Mouse (Mus musculus) urinary bladder, adult 2 months (tissue): ENCODE measurements at regions not wholly inside any gene's neighbourhood (a gene's known extent, or its start where the extent isn't known, plus 50 kb on each side); places are given as distances from the start of the nearest gene placed in this dataset.

Experiments used
- DNase-seq: peaks from one replicate; pipeline ENCODE4 v3.0.0; 2022; ENCODE audit warnings: low spot score

DNA sequence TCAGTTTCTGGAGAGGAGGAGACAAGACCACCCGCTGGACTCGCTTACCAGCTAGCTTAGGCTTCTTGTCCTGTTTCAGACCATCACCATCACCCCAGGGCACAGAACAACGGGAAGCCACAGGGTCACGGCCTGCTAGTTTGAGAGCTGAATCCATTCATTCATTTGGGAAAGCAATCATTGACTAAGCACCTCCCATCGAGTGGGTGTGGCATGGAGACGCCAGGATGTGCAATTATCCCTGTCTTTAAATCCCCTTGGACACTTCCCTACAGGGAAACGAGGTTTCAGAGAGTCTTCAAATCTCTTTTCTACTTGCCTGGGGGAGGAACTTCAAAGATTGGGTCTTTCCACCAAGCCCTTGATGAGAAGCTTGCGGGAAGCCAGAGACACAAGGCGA lies 108.7 kb downstream of the 2410131K14Rik start:
- DNase-seq: no peak

DNA sequence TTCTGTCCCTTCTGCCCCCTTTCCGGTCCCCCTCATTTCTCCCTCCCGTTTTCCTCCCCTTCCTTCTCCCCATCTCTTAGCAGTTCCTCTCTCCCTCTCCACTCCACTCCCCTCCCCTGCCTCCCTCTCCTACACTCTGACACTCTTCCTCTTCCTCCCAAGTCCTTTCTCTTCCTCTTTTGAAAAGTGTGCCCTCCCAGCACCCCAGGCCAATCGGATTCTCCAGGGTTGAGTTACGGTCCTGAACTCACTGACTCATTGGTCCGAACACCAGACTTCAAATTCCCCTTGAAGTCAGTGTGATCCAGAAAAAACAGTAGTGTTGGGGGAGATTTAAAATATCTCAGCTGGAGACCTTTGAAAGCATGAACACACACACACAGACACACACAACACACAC lies 109.1 kb downstream of the 2410131K14Rik start:
- DNase-seq: no peak

DNA sequence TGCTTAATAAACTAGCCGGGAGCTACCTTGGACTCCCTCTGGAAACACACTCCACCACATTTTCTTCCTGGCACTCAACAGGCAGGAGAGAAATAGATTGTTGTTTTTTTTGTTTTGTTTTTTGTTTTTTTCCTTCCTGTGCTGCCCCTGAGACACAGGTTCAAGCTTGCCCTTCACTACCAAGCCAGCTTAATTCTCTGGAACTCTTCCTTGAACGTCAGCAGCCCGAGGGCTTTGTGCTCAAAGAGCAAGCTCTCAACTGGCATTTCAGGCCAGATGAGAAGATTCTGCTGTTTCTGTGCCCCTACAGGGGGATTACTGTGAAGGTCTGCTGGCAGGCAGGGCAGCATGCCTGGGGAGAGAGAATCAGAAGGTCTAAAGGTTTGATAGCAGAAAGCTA lies 109.8 kb downstream of the 2410131K14Rik start:
- DNase-seq: no peak

DNA sequence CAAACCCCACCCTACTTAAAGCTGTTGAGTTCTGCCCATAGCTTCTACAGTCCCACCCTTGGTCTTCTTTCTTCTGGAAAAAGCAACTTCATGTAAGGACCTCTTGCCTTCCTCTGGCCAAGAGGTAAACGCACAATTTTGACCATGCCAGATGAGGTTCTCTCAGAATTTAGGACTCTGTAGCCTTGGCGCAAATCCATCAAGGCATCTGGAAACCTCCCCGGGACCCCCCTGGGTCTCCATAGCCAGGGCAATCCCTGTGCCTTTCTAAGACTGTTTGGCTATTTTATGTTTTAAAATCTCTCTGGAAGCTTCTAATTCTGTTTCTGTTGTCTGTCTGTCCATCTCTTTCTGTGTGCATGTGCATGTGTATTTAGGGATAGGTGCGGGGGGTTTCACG lies 110.3 kb downstream of the 2410131K14Rik start:
- no peak for DNase-seq

DNA sequence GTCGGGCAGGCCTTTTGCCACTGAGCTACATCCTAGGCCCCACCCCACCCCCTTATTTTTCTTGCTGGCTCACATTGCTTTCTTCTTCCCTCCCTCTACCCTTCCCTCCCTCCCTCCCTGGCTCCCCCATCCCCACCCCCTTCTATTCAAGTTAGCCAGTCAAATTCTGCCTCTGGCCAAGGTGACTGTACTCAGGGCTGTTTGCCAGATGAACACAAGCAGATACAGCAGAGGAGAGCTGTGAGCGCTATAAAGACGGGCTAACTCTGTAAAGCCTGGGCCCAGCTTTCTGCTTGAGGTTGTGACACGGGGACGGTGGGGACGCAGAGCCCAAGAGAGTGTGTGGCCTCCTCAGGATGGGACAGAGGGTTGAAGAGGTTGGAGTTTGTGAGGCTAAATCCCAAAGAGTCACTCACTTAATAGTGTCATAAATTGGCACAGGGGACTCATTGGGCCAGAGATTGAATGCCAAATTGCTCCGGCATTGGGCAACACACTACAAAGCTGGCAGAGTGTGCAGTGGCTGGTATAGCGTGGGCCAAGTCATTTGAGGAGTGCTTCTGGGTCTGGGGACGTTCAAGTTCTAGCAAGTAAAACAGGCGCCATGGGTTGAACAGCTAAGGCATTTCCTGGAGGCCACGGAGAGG lies 110.8 kb downstream of the 2410131K14Rik start:
- DNase-seq: no peak

DNA sequence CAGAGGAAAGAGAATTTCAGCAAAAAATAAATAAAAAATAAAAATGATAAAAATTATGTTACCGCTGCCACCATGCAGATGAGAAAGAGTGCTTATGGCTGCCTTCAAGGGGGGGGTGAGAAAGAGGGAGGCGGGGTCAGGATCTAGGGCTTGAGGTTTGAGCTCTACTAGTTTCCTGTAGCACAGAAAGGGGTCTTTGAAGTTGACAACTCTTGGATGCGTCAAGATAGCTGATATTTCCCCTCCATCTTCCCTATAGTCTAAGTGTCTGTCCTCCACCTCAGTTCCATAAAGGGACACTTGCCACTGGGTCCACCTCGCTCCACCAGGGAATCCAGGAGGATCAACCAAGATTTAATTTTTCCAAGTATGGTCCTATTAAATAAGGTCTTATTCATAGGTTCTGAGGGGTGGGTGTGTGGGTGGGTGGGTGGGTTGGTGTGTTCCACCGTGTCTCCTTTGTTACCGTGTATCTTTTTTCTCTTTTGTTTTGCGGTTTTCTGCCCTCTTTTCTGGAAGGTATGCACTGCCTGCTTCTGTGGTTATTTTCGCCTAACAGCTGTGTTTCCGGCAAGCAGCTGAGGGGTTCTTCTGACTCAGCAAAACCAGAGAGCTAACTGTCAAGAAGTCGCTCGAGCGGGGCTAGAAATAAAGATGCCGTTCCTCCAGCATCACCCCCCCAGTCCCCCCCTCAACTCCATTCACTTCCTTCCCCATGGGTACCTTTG lies 114.8 kb downstream of the 2410131K14Rik start:
- DNase-seq: no peak

DNA sequence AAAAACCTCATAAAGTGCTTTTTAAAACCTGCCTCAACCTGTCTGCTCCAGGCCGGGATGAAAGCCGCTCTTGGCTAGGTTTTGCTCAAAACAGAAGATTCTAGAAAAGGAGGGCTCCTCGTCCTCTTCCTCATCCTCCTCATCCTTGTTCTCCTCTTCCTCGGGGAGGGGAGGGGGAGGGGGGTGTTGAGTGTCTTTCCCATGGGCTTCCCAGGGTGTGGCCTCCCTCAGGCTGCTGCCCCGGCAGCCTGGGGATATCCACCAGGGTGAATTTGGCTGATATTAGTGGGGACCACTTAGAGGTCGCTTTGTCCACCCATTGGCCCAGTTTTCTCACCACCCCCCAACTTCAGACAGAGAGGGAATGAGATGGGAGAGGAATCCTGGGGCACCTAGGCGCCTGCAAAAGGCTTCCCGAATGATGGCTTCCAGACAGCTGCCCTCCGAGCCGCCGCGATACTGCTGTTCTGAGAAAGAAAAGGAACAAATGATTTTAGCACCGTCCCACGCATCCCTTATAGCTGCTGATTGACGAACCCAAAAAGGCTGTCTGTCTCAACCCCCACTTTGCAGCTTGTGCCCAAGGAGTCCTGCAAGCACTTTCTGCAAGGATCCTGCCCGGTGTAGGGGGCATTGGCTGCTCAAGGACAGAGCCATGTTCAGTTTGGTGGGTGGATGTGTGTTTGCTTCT lies 115.5 kb downstream of the 2410131K14Rik start:
- DNase-seq: no peak

DNA sequence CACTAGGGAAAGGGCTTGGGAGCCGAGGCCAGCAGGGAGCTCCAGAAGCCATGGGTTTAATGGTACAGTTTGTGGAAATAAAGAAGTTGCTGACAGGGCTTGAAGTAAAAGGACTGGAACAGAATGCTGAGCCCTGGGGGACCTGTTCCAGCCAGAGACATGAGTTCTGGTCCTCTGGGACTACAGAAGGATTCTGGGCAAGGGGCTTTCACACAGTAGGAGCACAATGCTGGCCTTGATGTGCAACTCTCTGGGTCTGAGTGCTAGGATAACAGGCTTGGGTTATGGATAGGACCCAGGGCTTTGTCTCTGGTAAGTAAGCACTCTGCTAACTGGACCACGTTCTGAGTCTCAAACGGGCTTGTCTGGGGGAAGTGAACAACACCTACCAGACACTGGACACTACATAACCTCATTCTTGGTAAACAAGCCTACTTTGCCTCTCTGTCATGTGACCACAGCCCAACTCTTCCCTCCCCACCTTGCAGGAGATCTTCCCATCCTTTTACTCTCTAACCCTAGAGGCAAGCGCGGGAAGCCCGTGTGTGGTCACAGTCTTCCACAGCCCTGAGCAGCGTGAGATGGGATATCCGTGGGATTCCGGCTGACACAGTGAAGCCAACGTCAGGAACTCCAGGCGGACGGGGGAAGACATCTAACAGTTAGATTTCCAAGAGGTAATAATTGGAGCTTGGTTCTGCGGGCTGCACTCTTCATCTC lies 116.3 kb downstream of the 2410131K14Rik start:
- no peak for DNase-seq

DNA sequence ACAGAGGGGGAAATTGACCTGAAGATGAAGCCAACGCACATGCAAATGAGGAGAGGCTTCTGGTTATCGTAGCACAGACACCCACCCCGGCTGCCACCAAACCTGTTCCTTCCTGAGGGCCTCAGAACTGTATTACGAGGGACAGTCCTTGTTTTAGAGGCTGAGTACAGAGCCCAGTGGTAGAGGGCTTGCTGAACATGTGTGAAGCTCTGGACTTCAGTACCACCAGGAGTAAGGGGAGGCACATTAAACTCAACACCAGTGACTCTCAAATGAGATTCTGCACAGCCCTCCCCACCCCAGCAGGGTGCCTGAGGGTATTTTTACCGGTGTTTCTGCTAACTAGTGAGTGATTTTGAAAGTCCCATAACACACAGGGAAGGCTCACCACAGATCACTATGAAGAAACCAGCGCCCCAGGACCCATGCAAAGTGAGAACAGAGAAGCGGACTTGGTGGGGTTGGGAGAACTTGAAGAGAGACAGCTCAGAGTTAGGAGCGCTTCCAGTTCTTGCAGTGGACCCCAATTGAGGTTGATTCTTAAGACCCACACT lies 116.9 kb downstream of the 2410131K14Rik start:
- DNase-seq: no peak

DNA sequence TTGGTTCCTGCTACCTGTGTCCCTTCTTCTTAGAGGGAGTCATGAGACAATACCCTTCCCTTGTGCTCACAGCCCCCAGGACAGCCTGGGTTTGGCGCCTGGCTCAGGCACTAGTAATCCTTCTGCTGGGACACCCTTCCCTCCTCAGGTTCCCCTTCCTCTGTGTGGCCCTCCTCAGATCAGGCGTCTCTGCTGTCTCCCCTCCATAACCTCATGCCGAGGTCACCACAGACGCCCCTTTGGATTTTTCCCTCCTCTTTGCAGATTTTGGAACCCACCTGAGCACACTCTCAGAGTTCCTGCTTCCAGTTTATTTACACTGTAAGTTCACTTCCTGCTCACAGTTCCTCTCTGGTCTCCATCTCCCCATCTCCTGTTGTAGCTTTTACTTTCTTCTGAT lies 117.7 kb downstream of the 2410131K14Rik start:
- no peak for DNase-seq

DNA sequence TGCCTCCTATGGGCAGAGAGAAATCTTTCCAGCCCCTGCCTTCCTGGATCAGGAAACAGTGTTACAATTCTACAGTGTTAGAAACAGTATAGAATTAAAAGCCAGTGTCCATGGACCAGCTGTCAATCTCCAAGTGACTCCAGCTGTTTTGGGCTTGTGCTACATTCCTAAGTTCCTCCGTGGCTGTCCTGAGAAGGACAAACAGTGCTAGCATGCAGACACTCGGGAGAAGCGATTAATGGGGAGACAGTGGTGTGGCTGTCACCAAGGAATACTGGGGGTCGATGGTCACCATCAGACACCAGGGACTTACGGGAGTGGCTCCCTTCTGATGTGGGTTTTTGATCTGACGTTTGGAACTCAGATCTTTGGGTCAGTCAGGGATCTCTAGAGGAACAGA lies 118.1 kb downstream of the 2410131K14Rik start:
- no peak for DNase-seq

DNA sequence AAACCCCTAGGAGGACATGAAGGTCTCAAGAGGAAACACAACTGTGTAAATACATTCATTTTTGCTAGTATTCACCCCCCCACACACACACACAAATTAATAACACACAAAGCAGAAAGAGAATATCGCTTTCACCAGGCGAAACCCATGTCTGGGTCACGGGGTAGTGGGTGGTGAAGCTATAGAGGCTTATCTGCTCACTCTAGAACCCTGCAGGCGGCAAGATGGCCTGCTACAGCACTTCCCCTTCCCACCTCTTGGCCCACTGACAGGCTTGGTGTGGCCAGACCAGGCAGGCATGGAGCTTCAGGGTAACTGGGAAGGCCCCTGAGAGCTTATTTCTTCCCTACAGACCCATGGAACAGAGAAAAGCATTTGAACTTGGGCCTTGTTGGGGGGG lies 119.6 kb downstream of the 2410131K14Rik start:
- DNase-seq: no peak

DNA sequence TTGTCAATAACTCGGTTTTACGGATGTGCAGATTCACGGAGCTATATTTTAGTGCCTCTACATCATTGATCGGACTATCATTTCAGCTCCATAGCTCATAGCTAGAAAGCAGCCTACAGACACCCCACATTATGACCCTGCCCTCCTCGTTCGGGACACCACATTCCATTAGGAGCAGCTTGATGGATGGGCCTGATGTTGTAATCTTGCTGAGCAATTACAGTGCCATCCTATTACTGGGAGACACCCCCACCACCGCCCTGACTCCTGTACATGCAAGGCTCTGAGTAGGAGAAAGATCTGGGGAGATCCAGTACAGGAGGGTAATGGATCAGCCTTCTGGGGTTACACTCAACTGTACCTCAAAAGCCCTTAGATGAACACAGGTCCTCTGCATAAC lies 120.2 kb downstream of the 2410131K14Rik start:
- no peak for DNase-seq

DNA sequence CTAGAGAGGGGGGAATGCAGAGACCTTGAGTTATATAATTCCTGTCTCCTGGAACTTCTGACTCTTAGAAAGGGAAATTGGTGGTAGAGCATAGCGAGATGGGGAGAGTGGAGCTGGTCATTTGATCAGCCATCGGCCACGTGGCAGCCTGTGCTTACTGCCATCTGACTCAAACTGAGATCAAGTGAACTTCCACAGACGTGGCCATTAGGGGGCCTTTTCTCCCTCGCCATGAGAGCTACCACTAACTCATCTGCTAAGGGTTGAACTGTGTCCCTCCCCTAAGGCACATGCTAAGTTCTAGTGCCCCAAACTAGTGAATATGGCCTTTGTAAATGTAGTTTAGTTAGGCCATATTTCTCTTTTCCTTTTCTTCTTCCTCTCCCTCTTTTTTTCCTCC lies 120.6 kb downstream of the 2410131K14Rik start:
- no peak for DNase-seq

DNA sequence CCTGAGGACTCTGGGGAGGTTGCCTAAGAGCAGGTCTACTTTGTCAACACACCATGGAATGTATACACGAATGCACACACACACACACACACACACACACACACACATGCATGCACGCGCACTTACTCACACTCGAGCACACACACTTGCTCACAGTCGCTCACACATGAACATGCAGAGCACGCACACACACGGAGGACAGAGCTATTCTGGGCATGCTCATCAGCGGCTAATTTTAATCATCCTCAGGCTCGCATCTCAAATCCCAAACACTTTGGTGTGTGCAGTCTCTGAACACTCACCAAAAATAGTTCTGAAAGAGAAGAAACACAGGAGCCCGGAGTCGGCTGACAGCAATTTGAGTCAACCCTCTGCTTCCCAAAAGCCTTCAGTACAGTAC lies 122.0 kb downstream of the 2410131K14Rik start:
- no peak for DNase-seq

DNA sequence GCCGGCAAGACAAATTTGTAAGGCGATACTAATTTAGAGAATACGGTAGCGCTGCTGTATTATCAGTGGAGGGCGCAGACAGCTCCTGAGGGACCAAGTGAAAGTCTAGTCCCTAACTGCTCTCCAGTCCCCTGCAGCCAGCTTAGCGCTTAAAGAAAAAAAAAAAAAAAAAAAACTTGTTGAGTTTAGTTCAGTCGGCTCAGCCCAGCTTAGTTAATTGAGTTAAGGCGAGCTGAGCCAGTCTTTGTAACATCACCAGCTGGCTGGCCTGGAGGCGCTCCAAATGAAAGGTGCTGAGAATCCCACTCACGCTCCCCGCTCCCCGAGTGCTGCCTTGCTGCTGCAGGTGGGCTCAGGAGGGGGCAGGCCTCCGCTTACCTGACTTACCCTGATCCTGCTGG lies 128.6 kb downstream of the 2410131K14Rik start:
- no peak for DNase-seq

DNA sequence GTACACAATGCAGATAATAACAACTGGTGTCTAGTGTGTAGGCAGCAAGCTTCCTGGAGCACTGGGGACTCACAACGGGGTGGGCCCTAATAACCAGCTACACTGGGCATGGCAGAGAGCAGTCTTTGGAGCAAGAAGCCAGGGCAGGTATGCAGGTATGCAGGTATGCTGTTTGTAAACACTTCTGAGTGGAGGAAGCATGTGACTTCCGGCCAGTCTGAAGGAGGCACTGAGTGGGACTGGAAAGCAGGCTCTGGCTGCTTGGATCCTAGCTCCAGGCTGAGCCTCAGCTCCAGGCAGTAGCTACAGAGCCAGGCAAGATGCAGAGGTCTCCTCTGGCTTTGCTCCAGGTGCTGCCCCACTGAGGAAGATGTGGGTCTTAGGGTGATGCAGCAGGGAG lies 129.9 kb downstream of the 2410131K14Rik start:
- DNase-seq: no peak

DNA sequence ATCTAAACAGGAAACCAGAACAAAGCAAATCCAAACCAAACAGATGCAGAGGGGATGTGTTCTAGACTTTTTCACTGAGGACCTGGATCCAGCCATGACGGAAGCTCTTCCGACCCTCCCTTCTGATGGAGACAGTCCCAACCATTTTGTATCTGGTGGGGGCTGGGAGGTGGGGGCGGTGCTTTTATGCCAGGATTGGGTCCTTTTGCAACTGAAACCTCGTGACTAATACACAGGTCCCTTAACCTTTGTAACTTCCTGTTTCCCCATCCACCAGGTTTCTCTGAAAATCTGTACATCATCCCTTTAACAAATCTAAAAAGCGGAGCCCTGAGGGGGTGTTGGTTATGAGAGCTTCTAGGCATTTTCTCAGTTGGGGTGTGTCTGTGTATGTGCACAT lies 130.9 kb downstream of the 2410131K14Rik start:
- no peak for DNase-seq

DNA sequence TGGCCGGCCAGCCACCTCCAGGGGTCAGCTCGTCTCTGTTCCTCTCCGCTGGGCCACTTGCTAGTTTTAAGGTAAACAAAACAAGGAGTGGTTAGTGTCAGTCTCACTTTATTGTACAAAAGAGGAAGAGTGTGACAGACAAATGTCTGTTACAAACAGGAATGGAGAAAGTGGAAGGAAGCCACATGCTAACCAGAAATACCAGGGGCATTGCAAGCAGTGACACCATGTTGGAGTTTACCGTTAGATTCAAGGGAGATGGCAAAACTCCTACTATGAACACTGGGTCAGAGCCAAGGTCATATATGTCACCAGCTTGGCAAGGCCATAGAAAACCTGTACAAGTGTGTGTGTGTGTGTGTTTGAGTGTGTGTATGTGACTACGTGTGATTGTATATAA lies 131.5 kb downstream of the 2410131K14Rik start:
- DNase-seq: no peak

DNA sequence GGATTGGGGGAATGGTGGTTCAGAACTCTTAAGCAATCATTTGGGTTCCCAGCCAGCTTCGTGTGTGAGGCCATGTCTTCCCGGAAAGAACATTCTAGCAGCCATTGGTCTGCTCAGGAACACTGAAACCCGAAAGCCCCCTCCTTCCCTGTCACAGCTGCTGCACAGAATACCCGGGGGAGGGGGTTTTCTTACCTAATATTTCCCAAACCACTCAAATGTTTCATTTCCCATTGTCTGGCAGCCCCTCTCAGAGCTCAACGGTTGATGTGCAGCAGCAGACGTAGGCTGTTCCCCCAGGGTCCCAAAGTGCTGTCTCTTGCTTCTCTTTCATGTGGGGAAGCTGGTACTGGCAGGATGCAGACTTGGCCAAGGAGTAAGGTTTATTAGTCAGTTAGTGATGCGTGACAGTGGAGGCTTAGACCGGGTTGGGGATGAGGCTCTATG lies 132.4 kb downstream of the 2410131K14Rik start:
- no peak for DNase-seq

DNA sequence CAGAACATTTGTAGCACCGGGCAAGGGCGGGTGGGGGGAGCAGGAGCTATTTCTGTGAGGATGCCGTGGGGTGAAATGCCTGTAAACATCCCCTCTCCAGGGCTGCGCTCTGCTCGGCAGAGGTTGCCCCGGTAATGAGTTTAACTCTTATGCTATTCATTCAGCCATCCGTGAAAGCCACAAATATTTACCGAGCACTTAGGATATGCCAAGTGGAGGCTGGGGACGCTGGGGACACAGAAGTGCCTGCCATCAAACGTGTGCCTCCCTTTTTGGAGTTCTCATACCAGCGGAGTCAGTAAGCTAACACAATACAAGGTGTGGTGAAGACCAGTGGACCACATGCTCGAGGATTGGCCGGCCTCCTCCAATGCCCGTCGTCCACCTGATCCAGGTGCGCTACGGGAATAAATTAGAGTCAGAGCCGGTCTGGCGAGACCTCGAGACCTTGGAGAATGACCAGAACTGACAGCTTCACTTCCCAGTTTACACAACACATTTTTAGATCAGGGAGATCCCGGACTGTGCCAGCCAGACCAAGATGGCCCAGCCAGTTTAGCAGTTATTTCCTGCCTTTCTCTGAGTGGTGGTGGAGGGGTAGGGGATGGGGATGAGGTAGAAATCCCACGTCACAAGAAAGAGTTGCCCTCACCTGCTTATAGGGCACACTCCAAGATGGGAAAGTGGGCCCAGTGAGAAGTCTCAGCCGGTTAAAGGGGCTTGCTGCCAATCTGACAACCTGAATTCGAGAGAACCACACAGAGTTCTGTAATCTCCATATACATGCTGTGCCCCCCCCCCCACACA lies 134.4 kb downstream of the 2410131K14Rik start:
- no peak for DNase-seq
